Mouse (Mus musculus) lung, embryonic 16.5 days (tissue): ENCODE measurements around the gene Cd55. TPM values are rescaled to one million over a fixed set of nuclear protein-coding genes. Genes with fewer than 3 reads are reported as not detected.

Experiments
- ATAC-seq: fragments of 200-750 bp; cut with Nextera tagmentation; 2 replicates; pipeline ENCODE4 v1.8.0; 2017; ENCODE audit warnings: low read depth, mild to moderate bottlenecking, moderate library complexity
- H3K27ac ChIP-seq: fragments of 300-500 bp; sonication (generic); 2 replicates; pipeline ENCODE4 v1.5.1; 2014; ENCODE audit warnings: mild to moderate bottlenecking, control low read depth, low read length
- H3K27me3 ChIP-seq: fragments of 300-500 bp; sonication (generic); 2 replicates; pipeline ENCODE4 v1.6.1; 2014; ENCODE audit warnings: low read depth, low read length, mixed read lengths; ENCODE audit not compliant: control insufficient read depth, insufficient read depth
- H3K36me3 ChIP-seq: fragments of 300-500 bp; sonication (generic); 2 replicates; pipeline ENCODE4 v1.6.1; 2014; ENCODE audit warnings: low read length; ENCODE audit not compliant: control insufficient read depth, insufficient read depth
- H3K4me1 ChIP-seq: fragments of 300-500 bp; sonication (generic); replicated peaks from 2 replicates; pipeline ENCODE4 v1.6.1; 2014; ENCODE audit warnings: low read length, mixed read lengths; ENCODE audit not compliant: control insufficient read depth, insufficient read depth
- H3K4me2 ChIP-seq: fragments of 300-500 bp; sonication (generic); 2 replicates; pipeline ENCODE4 v1.6.1; 2014; ENCODE audit warnings: low read depth, low read length, control low read depth
- H3K4me3 ChIP-seq: fragments of 300-500 bp; sonication (generic); 2 replicates; pipeline ENCODE4 v1.5.1; 2014; ENCODE audit warnings: mild to moderate bottlenecking, low read length, control low read depth
- H3K9ac ChIP-seq: fragments of 300-500 bp; sonication (generic); 2 replicates; pipeline ENCODE4 v1.6.1; 2014; ENCODE audit warnings: low read length, control low read depth
- H3K9me3 ChIP-seq: fragments of 300-500 bp; sonication (generic); 2 replicates; pipeline ENCODE4 v1.6.1; 2016; ENCODE audit warnings: low read length; ENCODE audit not compliant: control insufficient read depth
- WGBS: fragments of 180-500 bp; shearing (Covaris S2); extraction: QIAGEN DNeasy Blood & Tissue Kit; methylation state at CpG from one replicate; pipeline ENCODE4 v1.1.7; 2014; 5-methylcytosine and 5-hydroxymethylcytosine counted together
- polyA plus RNA-seq: library from polyadenylated mRNA; unstranded; fragments of >200 nt; fragmentation: Nextera tagmentation; extraction: Ambion mirVana; gene quantifications from 2 replicates; pipeline ENCODE4 v1.2.1, GENCODE M21; 2015

Gene Cd55
- polyA plus RNA-seq, 1 experiment from 2014 or later: 26.3 TPM

GRCm38 (mm10) chr1:130485828-130486620 is 23.5 kb upstream of the Cd55 start:
- H3K9me3 ChIP-seq: no peaks in the 10 kb centered on the region
- no peak for ATAC-seq
- H3K4me2 ChIP-seq: no peak overlapping the region
- H3K4me1 ChIP-seq: no peaks in the 10 kb centered on the region
- H3K4me3 ChIP-seq: no peak overlapping the region
- H3K36me3 ChIP-seq: no peaks in the 10 kb centered on the region
- 45% methylated on average over 10 of the region's 10 CpGs for WGBS
- H3K27me3 ChIP-seq: no peaks in the 10 kb centered on the region
- H3K9ac ChIP-seq: no peak overlapping the region
- H3K27ac ChIP-seq: no peak overlapping the region

DNA sequence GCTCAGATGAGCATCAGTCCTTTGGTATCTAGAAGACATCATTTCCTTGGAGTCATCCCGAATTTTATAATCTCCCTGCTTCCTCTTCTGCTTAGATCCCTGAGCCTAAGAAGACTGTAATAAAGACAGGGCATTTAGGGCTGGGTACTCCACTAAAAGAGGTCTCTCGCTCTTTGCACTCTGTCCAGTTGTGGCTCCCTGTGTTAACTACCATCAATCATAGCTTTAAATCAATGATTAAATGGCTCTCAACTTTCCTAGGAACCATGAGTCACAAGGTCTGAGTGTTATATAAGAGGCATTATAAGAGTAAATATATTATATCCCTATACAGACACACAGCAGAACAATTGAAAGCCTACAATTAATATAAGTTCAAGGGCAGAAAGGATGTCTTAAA is 22.8 kb upstream of the Cd55 start:
- H3K27me3 ChIP-seq: no peaks in the 10 kb centered on the region
- no peak overlapping the region for H3K4me3 ChIP-seq
- H3K4me1 ChIP-seq: no peaks in the 10 kb centered on the region
- 71% methylated on average over 2 of the region's 2 CpGs for WGBS
- H3K9me3 ChIP-seq: no peaks in the 10 kb centered on the region
- H3K4me2 ChIP-seq: no peak overlapping the region
- H3K27ac ChIP-seq: no peak overlapping the region
- H3K36me3 ChIP-seq: no peaks in the 10 kb centered on the region
- ATAC-seq: no peak
- no peak overlapping the region for H3K9ac ChIP-seq

GRCm38 (mm10) chr1:130474936-130475335 is 12.4 kb upstream of the Cd55 start:
- 76% methylated on average over 6 of the region's 6 CpGs for WGBS

GRCm38 (mm10) chr1:130474226-130474625 is 11.7 kb upstream of the Cd55 start:
- no peaks in the 10 kb centered on the region for H3K4me1 ChIP-seq
- peak; percentile 81 for ATAC-seq
- H3K9me3 ChIP-seq: no peaks in the 10 kb centered on the region
- 10% methylated on average over 1 of the region's 1 CpGs for WGBS
- no peak overlapping the region for H3K9ac ChIP-seq
- H3K36me3 ChIP-seq: no peaks in the 10 kb centered on the region
- no peak overlapping the region for H3K4me2 ChIP-seq
- H3K27ac ChIP-seq: peak overlapping the region; percentile 35; the same call in 1 of the 2 replicates
- H3K27me3 ChIP-seq: no peaks in the 10 kb centered on the region
- no peak overlapping the region for H3K4me3 ChIP-seq

More at GRCm38 (mm10) chr1:130474936-130475335, 12.4 kb upstream of the Cd55 start:
- H3K4me3 ChIP-seq: no peak overlapping the region
- H3K4me2 ChIP-seq: no peak overlapping the region
- H3K27ac ChIP-seq: no peak overlapping the region
- H3K9me3 ChIP-seq: no peaks in the 10 kb centered on the region
- ATAC-seq: no peak
- H3K9ac ChIP-seq: no peak overlapping the region
- no peaks in the 10 kb centered on the region for H3K4me1 ChIP-seq
- H3K27me3 ChIP-seq: no peaks in the 10 kb centered on the region
- no peaks in the 10 kb centered on the region for H3K36me3 ChIP-seq

GRCm38 (mm10) chr1:130470074-130470473 is 7.5 kb upstream of the Cd55 start:
- Histone ChIP-seq H3K4me1 (peaks cover 3% of the 10 kb centered on the region; the same call in 1 of the 2 replicates), H3K27me3 (no peaks in the 10 kb centered on the region), H3K9ac (no peak overlapping the region), H3K27ac (no peak overlapping the region), H3K4me2 (no peak overlapping the region), H3K9me3 (no peaks in the 10 kb centered on the region), H3K36me3 (no peaks in the 10 kb centered on the region), H3K4me3 (no peak overlapping the region)
- ATAC-seq: no peak
- WGBS: 62% methylated on average over 4 of the region's 4 CpGs

DNA sequence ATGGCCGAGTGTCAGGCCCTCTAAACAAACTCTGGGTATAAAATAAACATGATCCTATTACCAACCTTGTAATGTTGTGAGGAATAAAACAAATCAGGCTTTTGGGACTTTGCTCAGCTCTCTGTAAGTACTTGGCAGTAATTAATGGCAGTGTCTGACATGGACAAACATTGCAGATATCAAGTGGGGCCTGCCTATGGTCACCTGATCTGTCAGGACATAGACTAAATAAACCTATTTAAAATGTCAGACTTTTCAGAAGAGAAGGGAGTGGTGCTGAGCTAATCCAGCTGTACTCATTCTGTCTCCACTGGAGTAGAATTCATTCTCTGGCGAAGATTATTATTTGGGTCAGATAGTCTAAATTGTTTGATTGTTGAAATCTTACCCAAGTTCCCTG is 4.9 kb upstream of the Cd55 start:
- Histone ChIP-seq H3K36me3 (no peaks in the 10 kb centered on the region), H3K9me3 (no peaks in the 10 kb centered on the region), H3K4me1 (peaks cover 3% of the 10 kb centered on the region; the same call in 1 of the 2 replicates), H3K9ac (no peak overlapping the region), H3K4me3 (no peak overlapping the region), H3K27me3 (no peaks in the 10 kb centered on the region), H3K27ac (no peak overlapping the region), H3K4me2 (no peak overlapping the region)
- WGBS: 16% methylated on average over 2 of the region's 2 CpGs
- peak; percentile 81 for ATAC-seq

- no peak overlapping the region for H3K4me2 ChIP-seq
- no peaks in the 10 kb centered on the region for H3K27me3 ChIP-seq
- no peak overlapping the region for H3K27ac ChIP-seq
- H3K9me3 ChIP-seq: no peaks in the 10 kb centered on the region
- no peak overlapping the region for H3K4me3 ChIP-seq
- H3K9ac ChIP-seq: no peak overlapping the region
- H3K4me1 ChIP-seq: peaks cover 3% of the 10 kb centered on the region; the same call in 1 of the 2 replicates
- ATAC-seq: no peak
- H3K36me3 ChIP-seq: no peaks in the 10 kb centered on the region
These were observed 1.6 kb upstream of the Cd55 start for GRCm38 (mm10) chr1:130464173-130464572.

DNA sequence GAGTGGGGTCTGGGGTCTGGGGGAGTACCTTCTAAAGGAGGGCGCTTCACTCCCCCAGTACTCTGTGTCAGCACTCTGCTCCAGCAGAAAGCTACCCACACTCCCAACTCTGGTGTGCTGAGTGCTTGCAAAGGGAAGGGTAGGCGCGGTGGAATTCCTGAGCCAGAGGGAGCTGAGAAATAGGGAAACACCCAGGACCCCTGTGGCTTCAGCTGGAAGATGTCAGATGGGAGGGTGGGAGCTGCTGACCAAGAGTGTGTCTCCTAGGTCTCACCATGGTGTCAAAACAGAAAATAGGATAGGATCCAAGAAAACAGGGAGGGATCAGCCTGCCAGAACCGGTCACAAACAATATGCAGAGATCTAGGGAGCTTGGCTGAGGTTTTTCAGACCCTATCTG is 323 bp upstream of the Cd55 start:
- Histone ChIP-seq H3K9me3 (no peaks in the 10 kb centered on the region), H3K27me3 (no peaks in the 10 kb centered on the region), H3K36me3 (no peaks in the 10 kb centered on the region), H3K4me3 (peak overlapping the region; percentile 75), H3K27ac (peak overlapping the region; percentile 82), H3K4me1 (peaks cover 3% of the 10 kb centered on the region; the same call in 1 of the 2 replicates), H3K9ac (peak overlapping the region; percentile 76), H3K4me2 (peak overlapping the region; percentile 86)
- ATAC-seq: peak; percentile 67
- under 1% methylated on average over 4 of the region's 4 CpGs for WGBS

GRCm38 (mm10) chr1:130455111-130455510 is 7.4 kb downstream of the Cd55 start:
- Histone ChIP-seq H3K9me3 (no peaks in the 10 kb centered on the region), H3K9ac (no peak overlapping the region), H3K27ac (no peak overlapping the region), H3K4me3 (no peak overlapping the region), H3K36me3 (no peaks in the 10 kb centered on the region), H3K4me2 (no peak overlapping the region), H3K27me3 (no peaks in the 10 kb centered on the region), H3K4me1 (no peaks in the 10 kb centered on the region)
- WGBS: 74% methylated on average over 2 of the region's 2 CpGs
- ATAC-seq: peak; percentile 38; the same call in 1 of the 2 replicates
